16 mouse cellular contexts compared by ENCODE assay signal in genomic region chr11:104129466-104129865, GRCm38 (mm10). TPM values are rescaled to one million over a fixed set of nuclear protein-coding genes. Genes with fewer than 3 reads are reported as not detected.
DNase-seq lines count a peak whose midpoint lies in the region.
"Had no signal": no experiment of that assay in that cellular context is flagged by ENCODE, and none has a peak within 500 bp of the region (broad histone marks: within the 10 kb centered on the region; RNA-seq: fewer than 3 reads in every experiment).

No protein-coding gene starts in this region.

- peak; percentile 20 for DNase-seq in cerebellum, adult 8-10 months
- no peak for DNase-seq in cerebellum, postnatal 36 days
- DNase-seq in left cerebral cortex, postnatal 4 days: peak; percentile 30
- DNase-seq in left cerebral cortex, adult 9 months (ENCODE audit: low spot score in 2 of 2): no peak
- DNase-seq in cerebellum, postnatal 10 days: peak; percentile 73 to 75
- DNase-seq in urinary bladder, postnatal 14 days (ENCODE audit: low spot score): no peak
- DNase-seq: adrenal gland, postnatal 14 days; embryo, embryonic 11 days; gastrocnemius, adult 2 months; gastrocnemius, postnatal 25 days had no signal

- intact Hi-C loops in left cerebral cortex, postnatal 4 days (cut with DNase I): no loop called here

RNA-seq across cellular contexts. Expression of gene Crhr1, which starts 3.2 kb away (rescaled TPM):
- total RNA-seq in left cerebral cortex, postnatal 4 days (2021): 10 to 100 TPM; 23.8 to 26.0 TPM
- total RNA-seq: adrenal gland, postnatal 14 days; CH12.LX; common myeloid progenitor, adult 5-6 weeks; gastrocnemius, adult 2 months; gastrocnemius, postnatal 25 days; granulocyte monocyte progenitor cell, adult 5-6 weeks; heart, adult 8-10 months; heart, postnatal 25 days had no signal

RNA-seq across cellular contexts. Expression of gene Sppl2c, which starts 56.7 kb away (rescaled TPM):
- total RNA-seq in left cerebral cortex, postnatal 4 days (2021): not detected
- total RNA-seq: adrenal gland, adult 18-20 months; adrenal gland, postnatal 14 days; CH12.LX; common myeloid progenitor, adult 5-6 weeks; gastrocnemius, adult 2 months; gastrocnemius, postnatal 25 days; granulocyte monocyte progenitor cell, adult 5-6 weeks; heart, adult 8-10 months; heart, postnatal 25 days had no signal

Comparison
In these comparisons a context has a peak if more than half of its experiments do, and no peak if none do; other contexts are left out.
1. DNase-seq: peak in cerebellum, adult 8-10 months (single experiment), left cerebral cortex, postnatal 4 days (single experiment) and cerebellum, postnatal 10 days (2 of 2); none in cerebellum, postnatal 36 days (0 of 2), left cerebral cortex, adult 9 months (0 of 2) and urinary bladder, postnatal 14 days (single experiment).